Comparison of ENCODE assay signal across 20 mouse cellular contexts in genomic region chr1:151690583-151691193, GRCm38 (mm10).
DNase-seq lines count a peak whose midpoint lies in the region; ATAC-seq and TF ChIP-seq lines count a peak whose summit lies in the region.
"Had no signal": no experiment of that assay in that cellular context is flagged by ENCODE, and none has a peak within 500 bp of the region (broad histone marks: within the 10 kb centered on the region; RNA-seq: fewer than 3 reads in every experiment).

No protein-coding gene starts in this region.

- WGBS in lung, embryonic 15.5 days = 47% methylated on average over 7 of the region's 7 CpGs
- 49% methylated on average over 7 of the region's 7 CpGs for WGBS in lung, adult 2 months
- WGBS in forebrain, embryonic 13.5 days = 78% methylated on average over 7 of the region's 7 CpGs

- H3K9me3 ChIP-seq in lung, embryonic 15.5 days = no peaks in the 10 kb centered on the region
- H3K9me3 ChIP-seq in forebrain, embryonic 13.5 days (replicated peaks) = no peaks in the 10 kb centered on the region
- H3K9me3 ChIP-seq: hindbrain, embryonic 12.5 days; liver, embryonic 15.5 days; midbrain, embryonic 12.5 days; neural tube, embryonic 13.5 days had no signal

- ATAC-seq in lung, embryonic 15.5 days (ENCODE audit: borderline replicate concordance, extremely low read depth, low FRiP score, low TSS enrichment) = no peak
- no peak for ATAC-seq in forebrain, embryonic 13.5 days

- 0 out of 2 replicates have a peak overlapping the region, but pooled peaks have one; percentile 13 for H3K27ac ChIP-seq in lung, embryonic 15.5 days
- H3K27ac ChIP-seq in embryonic fibroblast, embryonic 13.5 days (ENCODE audit: insufficient read depth, low read length) = peak overlapping the region; percentile 53; the same call in 1 of the 2 replicates
- H3K27ac ChIP-seq in forebrain, embryonic 13.5 days = no peak overlapping the region
- H3K27ac ChIP-seq: hindbrain, embryonic 12.5 days; kidney, postnatal 0 days; liver, embryonic 15.5 days; midbrain, embryonic 12.5 days; neural tube, embryonic 13.5 days had no signal

- H3K4me3 ChIP-seq in lung, embryonic 15.5 days = no peak overlapping the region
- H3K4me3 ChIP-seq in lung, adult 2 months (replicated peaks; ENCODE audit: extremely low read depth, low read depth, low read length) = no peak overlapping the region
- H3K4me3 ChIP-seq in embryonic fibroblast, embryonic 13.5 days (ENCODE audit: insufficient read depth, low read length) = no peak overlapping the region
- H3K4me3 ChIP-seq in forebrain, embryonic 13.5 days = no peak overlapping the region
- H3K4me3 ChIP-seq: hindbrain, embryonic 12.5 days; liver, embryonic 15.5 days; midbrain, embryonic 12.5 days; neural tube, embryonic 13.5 days had no signal

- TF ChIP-seq POLR2A in lung, adult 2 months (IDR thresholded peaks at IDR 0.05; ENCODE audit: borderline replicate concordance, extremely low read depth, low read depth, low read length) = no peak
- TF ChIP-seq POLR2A in embryonic fibroblast, embryonic 13.5 days (IDR thresholded peaks at IDR 0.05; ENCODE audit: low read depth, low read length) = no peak

- H3K36me3 ChIP-seq in lung, embryonic 15.5 days = no peaks in the 10 kb centered on the region
- H3K36me3 ChIP-seq in forebrain, embryonic 13.5 days (ENCODE audit: poor library complexity, severe bottlenecking) = no peaks in the 10 kb centered on the region
- H3K36me3 ChIP-seq: hindbrain, embryonic 12.5 days; liver, embryonic 15.5 days; midbrain, embryonic 12.5 days; neural tube, embryonic 13.5 days had no signal

- 0 out of 2 replicates have a peak, but pooled peaks cover 3% of the 10 kb centered on the region for H3K27me3 ChIP-seq in lung, embryonic 15.5 days
- H3K27me3 ChIP-seq in forebrain, embryonic 13.5 days = no peaks in the 10 kb centered on the region
- H3K27me3 ChIP-seq: hindbrain, embryonic 12.5 days; liver, embryonic 15.5 days; midbrain, embryonic 12.5 days; neural tube, embryonic 13.5 days had no signal

- no peak overlapping the region for H3K4me2 ChIP-seq in lung, embryonic 15.5 days
- no peak overlapping the region for H3K4me2 ChIP-seq in forebrain, embryonic 13.5 days
- H3K4me2 ChIP-seq: hindbrain, embryonic 12.5 days; liver, embryonic 15.5 days; midbrain, embryonic 12.5 days; neural tube, embryonic 13.5 days had no signal

- no peak for TF ChIP-seq CTCF in lung, adult 2 months (IDR thresholded peaks at IDR 0.05; ENCODE audit: insufficient read depth, low read length)
- no peak for TF ChIP-seq CTCF in embryonic fibroblast, embryonic 13.5 days (IDR thresholded peaks at IDR 0.05; ENCODE audit: borderline replicate concordance, insufficient read depth, low read length)

- H3K4me1 ChIP-seq in lung, embryonic 15.5 days = peaks cover 31% of the 10 kb centered on the region
- peaks cover 14% of the 10 kb centered on the region for H3K4me1 ChIP-seq in lung, adult 2 months (ENCODE audit: control insufficient read depth, insufficient read depth, low read length)
- peaks cover 38% of the 10 kb centered on the region for H3K4me1 ChIP-seq in embryonic fibroblast, embryonic 13.5 days (ENCODE audit: control insufficient read depth, insufficient read depth, low read length)
- H3K4me1 ChIP-seq in forebrain, embryonic 13.5 days = peaks cover 6% of the 10 kb centered on the region

- H3K9ac ChIP-seq in lung, embryonic 15.5 days = no peak overlapping the region
- no peak overlapping the region for H3K9ac ChIP-seq in forebrain, embryonic 13.5 days
- H3K9ac ChIP-seq: hindbrain, embryonic 12.5 days; liver, embryonic 15.5 days; midbrain, embryonic 12.5 days; neural tube, embryonic 13.5 days had no signal

- peak; percentile 66 to 77 for DNase-seq in adrenal gland, postnatal 36 days
- no peak for DNase-seq in adrenal gland, postnatal 4 days (ENCODE audit: low spot score in 2 of 2)
- DNase-seq in lung, adult 2 months = no peak
- peak; percentile 75 for DNase-seq in 416B (ENCODE audit: low read depth)
- DNase-seq in spleen, postnatal 36 days (ENCODE audit: low spot score in 2 of 2) = no peak
- DNase-seq: cerebellum, adult 11-12 months; cerebellum, postnatal 25 days; embryo, embryonic 11 days; gastrocnemius, postnatal 14 days; kidney, adult 18-20 months; lung, postnatal 4 days; thymus, adult 2 months had no signal

Comparison
In these comparisons a context has a peak if more than half of its experiments do, and no peak if none do; other contexts are left out.
1. DNase-seq: peak in adrenal gland, postnatal 36 days (2 of 2) and 416B (single experiment); none in adrenal gland, postnatal 4 days (0 of 2), lung, adult 2 months (single experiment) and spleen, postnatal 36 days (0 of 2).